Mouse (Mus musculus): ENCODE measurements around the gene Cd300lb. TPM values are rescaled to one million over a fixed set of nuclear protein-coding genes. Genes with fewer than 3 reads are reported as not detected.

The Cd300lb gene
- total and polyA plus RNA-seq, 3 experiments, result not detected

- DNase-seq (ENCODE audit: low read depth, low spot score), result no peak
- no peak overlapping the region for H3K9ac ChIP-seq (ENCODE audit: control insufficient read depth, low read depth, low read length, poor library complexity, severe bottlenecking)
- H3K36me3 ChIP-seq (ENCODE audit: control insufficient read depth in 1 of 2, insufficient read depth in 2 of 2, low read length in 2 of 2), result no peaks in the 10 kb centered on the region
- no peaks in the 10 kb centered on the region for H3K79me2 ChIP-seq (ENCODE audit: control insufficient read depth, insufficient read depth, low read length, poor library complexity)
- TF ChIP-seq CTCF (IDR thresholded peaks at IDR 0.05 in 2 of 3, conservative IDR thresholded peaks at IDR 0.05 in 1 of 3; ENCODE audit: control insufficient read depth in 1 of 3, insufficient read depth in 1 of 3, low read depth in 2 of 3, low read length in 3 of 3, poor library complexity in 1 of 3, severe bottlenecking in 1 of 3), result no peak
- no peak for TF ChIP-seq MAFK (IDR thresholded peaks at IDR 0.05; ENCODE audit: borderline replicate concordance, low read depth, low read length)
- TF ChIP-seq EP300 (IDR thresholded peaks at IDR 0.05; ENCODE audit: low read depth in 1 of 2, low read length in 2 of 2), result no peak
- TF ChIP-seq POLR2A (IDR thresholded peaks at IDR 0.05; ENCODE audit: control insufficient read depth in 1 of 2, insufficient read depth in 1 of 2, low read depth in 1 of 2, low read length in 2 of 2, poor library complexity in 1 of 2), result no peak
- no peak for TF ChIP-seq JUND (IDR thresholded peaks at IDR 0.05; ENCODE audit: low read depth, low read length)
- TF ChIP-seq USF1 (IDR thresholded peaks at IDR 0.05; ENCODE audit: low read depth, low read length), result no peak
- H3K4me3 ChIP-seq (ENCODE audit: control insufficient read depth in 1 of 2, insufficient read depth in 1 of 2, low read depth in 2 of 2, low read length in 2 of 2), result no peak overlapping the region
- H3K27me3 ChIP-seq (ENCODE audit: control insufficient read depth in 1 of 2, insufficient read depth in 2 of 2, low read length in 2 of 2), result no peaks in the 10 kb centered on the region
- no peaks in the 10 kb centered on the region for H3K4me1 ChIP-seq (ENCODE audit: control insufficient read depth in 1 of 2, insufficient read depth in 2 of 2, low read length in 2 of 2)
- H3K9me3 ChIP-seq (replicated peaks; ENCODE audit: insufficient read depth, low read length), result no peaks in the 10 kb centered on the region
- no peak overlapping the region for H3K27ac ChIP-seq (ENCODE audit: control insufficient read depth, low read depth, low read length)
Measured at GRCm38 (mm10) chr11:114890542-114890941, 43.6 kb downstream of the Cd300lb start.

GRCm38 (mm10) chr11:114889991-114890518 lies 44.1 kb downstream of the Cd300lb start, which contains the start of gene Cd300a:
Cd300a (plus strand) TSS chr11:114890041.
- Histone ChIP-seq H3K9me3 (replicated peaks; ENCODE audit: insufficient read depth, low read length) (no peaks in the 10 kb centered on the region), H3K79me2 (ENCODE audit: control insufficient read depth, insufficient read depth, low read length, poor library complexity) (no peaks in the 10 kb centered on the region), H3K4me3 (ENCODE audit: control insufficient read depth in 1 of 2, insufficient read depth in 1 of 2, low read depth in 2 of 2, low read length in 2 of 2) (no peak within 1 kb of the TSS), H3K9ac (ENCODE audit: control insufficient read depth, low read depth, low read length, poor library complexity, severe bottlenecking) (no peak within 1 kb of the TSS), H3K36me3 (ENCODE audit: control insufficient read depth in 1 of 2, insufficient read depth in 2 of 2, low read length in 2 of 2) (no peaks in the 10 kb centered on the region), H3K27me3 (ENCODE audit: control insufficient read depth in 1 of 2, insufficient read depth in 2 of 2, low read length in 2 of 2) (no peaks in the 10 kb centered on the region), H3K4me1 (ENCODE audit: control insufficient read depth in 1 of 2, insufficient read depth in 2 of 2, low read length in 2 of 2) (no peaks in the 10 kb centered on the region), H3K27ac (ENCODE audit: control insufficient read depth, low read depth, low read length) (no peak within 1 kb of the TSS)
- no peak for DNase-seq (ENCODE audit: low read depth, low spot score)
- TF ChIP-seq ELF1 (IDR thresholded peaks at IDR 0.05; ENCODE audit: low read depth, low read length) (no peak), SIN3A (IDR thresholded peaks at IDR 0.05; ENCODE audit: low read length) (no peak), MXI1 (IDR thresholded peaks at IDR 0.05; ENCODE audit: low read depth, low read length) (no peak), JUND (IDR thresholded peaks at IDR 0.05; ENCODE audit: low read depth, low read length) (no peak), POLR2AphosphoS2 (IDR thresholded peaks at IDR 0.05; ENCODE audit: low read length) (no peak), TBP (IDR thresholded peaks at IDR 0.05; ENCODE audit: low read depth, low read length) (no peak), MAX (IDR thresholded peaks at IDR 0.05; ENCODE audit: low read length) (no peak), ETS1 (IDR thresholded peaks at IDR 0.05; ENCODE audit: low read depth, low read length) (no peak), BHLHE40 (IDR thresholded peaks at IDR 0.05; ENCODE audit: borderline replicate concordance, low read depth, low read length) (no peak), CTCF (IDR thresholded peaks at IDR 0.05 in 2 of 3, conservative IDR thresholded peaks at IDR 0.05 in 1 of 3; ENCODE audit: control insufficient read depth in 1 of 3, insufficient read depth in 1 of 3, low read depth in 2 of 3, low read length in 3 of 3, poor library complexity in 1 of 3, severe bottlenecking in 1 of 3) (no peak), GATA1 (IDR thresholded peaks at IDR 0.05; ENCODE audit: low read depth, low read length) (no peak), E2F4 (IDR thresholded peaks at IDR 0.05; ENCODE audit: borderline replicate concordance, low read depth, low read length) (no peak), POLR2AphosphoS5 (IDR thresholded peaks at IDR 0.05; ENCODE audit: borderline replicate concordance, low read depth, low read length) (no peak), KAT2A (conservative IDR thresholded peaks at IDR 0.05; ENCODE audit: low read depth, low read length) (no peak)
